ENCODE assay signal across 21 mouse cellular contexts in the genomic region with DNA sequence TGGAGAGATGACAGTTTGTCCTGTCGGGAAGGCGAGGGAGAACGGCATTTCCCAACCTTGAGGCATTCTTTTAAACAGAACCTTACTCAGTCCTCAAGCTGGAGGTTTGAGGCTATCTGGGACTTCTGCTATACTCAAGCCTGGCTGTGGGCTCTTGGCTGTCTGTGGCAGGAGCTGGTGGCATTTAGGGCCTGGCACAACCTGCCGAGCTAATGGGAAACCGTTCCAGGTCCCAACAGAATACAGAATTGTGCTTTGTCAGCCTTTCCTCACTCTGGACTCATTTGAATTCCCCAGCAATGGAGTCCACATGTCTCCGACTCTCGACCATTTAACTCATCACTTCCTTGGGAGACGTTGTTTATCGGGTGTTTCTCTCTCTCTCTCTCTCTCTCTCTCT. TPM values are rescaled to one million over a fixed set of nuclear protein-coding genes. Genes with fewer than 3 reads are reported as not detected.
DNase-seq lines count a peak whose midpoint lies in the region; ATAC-seq and TF ChIP-seq lines count a peak whose summit lies in the region.
"Had no signal": no experiment of that assay in that cellular context is flagged by ENCODE, and none has a peak within 500 bp of the region (broad histone marks: within the 10 kb centered on the region; RNA-seq: fewer than 3 reads in every experiment).

No protein-coding gene starts in this region.

- no peaks in the 10 kb centered on the region for H3K27me3 ChIP-seq in embryonic facial prominence, embryonic 14.5 days (replicated peaks; ENCODE audit: control insufficient read depth, insufficient read depth, low read length)
- H3K27me3 ChIP-seq: forebrain, embryonic 13.5 days; heart, embryonic 15.5 days; hindbrain, embryonic 13.5 days had no signal

- peak overlapping the region; percentile 62 for H3K27ac ChIP-seq in gastrocnemius, adult 2 months
- no peak overlapping the region for H3K27ac ChIP-seq in embryonic facial prominence, embryonic 14.5 days (replicated peaks; ENCODE audit: low read depth, low read length)
- H3K27ac ChIP-seq in embryonic fibroblast, embryonic 13.5 days (ENCODE audit: insufficient read depth, low read length) = peak overlapping the region; percentile 30; the same call in 1 of the 2 replicates
- H3K27ac ChIP-seq: forebrain, embryonic 13.5 days; heart, adult 2 months; heart, embryonic 15.5 days; hindbrain, embryonic 13.5 days; hindbrain, postnatal 0 days had no signal

- no peaks in the 10 kb centered on the region for H3K9me3 ChIP-seq in embryonic facial prominence, embryonic 14.5 days (ENCODE audit: control insufficient read depth, low read length)
- H3K9me3 ChIP-seq: forebrain, embryonic 13.5 days; heart, embryonic 15.5 days; hindbrain, embryonic 13.5 days had no signal

- TF ChIP-seq POLR2A in embryonic fibroblast, embryonic 13.5 days (IDR thresholded peaks at IDR 0.05; ENCODE audit: low read depth, low read length) = no peak

- peaks cover 13% of the 10 kb centered on the region; the same call in 1 of the 2 replicates for H3K4me1 ChIP-seq in embryonic facial prominence, embryonic 14.5 days (ENCODE audit: control insufficient read depth, insufficient read depth, low read length)
- H3K4me1 ChIP-seq in embryonic fibroblast, embryonic 13.5 days (ENCODE audit: control insufficient read depth, insufficient read depth, low read length) = no peaks in the 10 kb centered on the region; the same call in 1 of the 2 replicates
- H3K4me1 ChIP-seq: forebrain, embryonic 13.5 days; heart, embryonic 15.5 days; hindbrain, embryonic 13.5 days had no signal

- no peak for TF ChIP-seq CTCF in gastrocnemius, adult 2 months (IDR thresholded peaks at IDR 0.05)
- no peak for TF ChIP-seq CTCF in embryonic fibroblast, embryonic 13.5 days (IDR thresholded peaks at IDR 0.05; ENCODE audit: borderline replicate concordance, insufficient read depth, low read length)

- intact Hi-C loops in gastrocnemius, adult 2 months (cut with DNase I) = no loop called here
- intact Hi-C loops in gastrocnemius, postnatal 36 days (cut with DNase I) = no loop called here

- H3K4me2 ChIP-seq in embryonic facial prominence, embryonic 14.5 days (ENCODE audit: low read depth, low read length) = no peak overlapping the region
- H3K4me2 ChIP-seq: forebrain, embryonic 13.5 days; heart, embryonic 11.5 days; heart, embryonic 15.5 days; hindbrain, embryonic 13.5 days had no signal

- H3K9ac ChIP-seq in embryonic facial prominence, embryonic 14.5 days (ENCODE audit: low read depth, low read length) = no peak overlapping the region
- H3K9ac ChIP-seq: forebrain, embryonic 13.5 days; forebrain, postnatal 0 days; heart, embryonic 15.5 days; hindbrain, embryonic 13.5 days had no signal

- no peaks in the 10 kb centered on the region for H3K36me3 ChIP-seq in embryonic facial prominence, embryonic 14.5 days (ENCODE audit: control insufficient read depth, insufficient read depth, low read length)
- H3K36me3 ChIP-seq: heart, embryonic 15.5 days; hindbrain, embryonic 13.5 days had no signal

- peak; percentile 47 for DNase-seq in gastrocnemius, adult 2 months
- no peak for DNase-seq in gastrocnemius, postnatal 36 days
- peak; percentile 22 to 47 for DNase-seq in layer of hippocampus, postnatal 10 days (ENCODE audit: low spot score in 2 of 2)
- no peak for DNase-seq in layer of hippocampus, postnatal 36 days
- DNase-seq in embryonic facial prominence, embryonic 14.5 days (ENCODE audit: low spot score) = peak; percentile 24
- no peak for DNase-seq in Muller cell, postnatal 12 days (ENCODE audit: inconsistent ontology term)
- DNase-seq in lung, postnatal 25 days (ENCODE audit: low spot score) = no peak
- DNase-seq: adrenal gland, postnatal 25 days; cerebellum, adult 18-20 months; cerebellum, adult 9-11 months; cerebellum, postnatal 36 days; forebrain, postnatal 0 days; heart, adult 2 months; heart, postnatal 14 days had no signal

- peak overlapping the region; percentile 49 for H3K4me3 ChIP-seq in gastrocnemius, adult 2 months
- no peak overlapping the region for H3K4me3 ChIP-seq in embryonic facial prominence, embryonic 14.5 days (ENCODE audit: low read depth, low read length)
- H3K4me3 ChIP-seq in embryonic fibroblast, embryonic 13.5 days (ENCODE audit: insufficient read depth, low read length) = no peak overlapping the region
- H3K4me3 ChIP-seq: forebrain, embryonic 13.5 days; heart, adult 2 months; heart, embryonic 15.5 days; hindbrain, embryonic 13.5 days had no signal

- no peak for ATAC-seq in embryonic facial prominence, embryonic 14.5 days (ENCODE audit: low read depth)
- ATAC-seq: forebrain, embryonic 13.5 days; forebrain, postnatal 0 days; hindbrain, postnatal 0 days had no signal

- 43% methylated on average over 9 of the region's 9 CpGs for WGBS in embryonic facial prominence, embryonic 14.5 days

RNA-seq across cellular contexts. Expression of a gene that starts 24.6 kb away (rescaled TPM):
- 10 to 100 TPM; 22.2 to 46.4 TPM for total RNA-seq in gastrocnemius, adult 2 months (2021)
- 10 to 100 TPM; 35.8 to 37.8 TPM for total RNA-seq in gastrocnemius, postnatal 36 days (2021)
- 10 to 100 TPM; 17.5 to 17.7 TPM for total RNA-seq in layer of hippocampus, postnatal 10 days (2021)
- 10 to 100 TPM; 10.2 to 11.8 TPM for total RNA-seq in layer of hippocampus, postnatal 36 days (2021)
- 63.9 and 64.1 TPM in 2 replicates for polyA plus RNA-seq in embryonic facial prominence, embryonic 14.5 days (2014; fragmentation: Nextera tagmentation; extraction: Ambion mirVana)
- 43.4 and 56.7 TPM in 2 replicates for polyA plus RNA-seq in embryonic fibroblast, embryonic 13.5 days (2011; ENCODE audit: insufficient read length, low read depth, missing spikeins)
- total RNA-seq: hematopoietic stem cell, adult 5-6 weeks had no signal

Comparison
In these comparisons a context has a peak if more than half of its experiments do, and no peak if none do; other contexts are left out.
1. DNase-seq: peak in gastrocnemius, adult 2 months (single experiment), layer of hippocampus, postnatal 10 days (2 of 2) and embryonic facial prominence, embryonic 14.5 days (single experiment); none in gastrocnemius, postnatal 36 days (0 of 2), layer of hippocampus, postnatal 36 days (0 of 2), Muller cell, postnatal 12 days (single experiment) and lung, postnatal 25 days (single experiment).